Comparison of ENCODE assay signal across 8 mouse cellular contexts in genomic region chr9:120933886-120934758, GRCm38 (mm10). TPM values are rescaled to one million over a fixed set of nuclear protein-coding genes. Genes with fewer than 3 reads are reported as not detected.
DNase-seq lines count a peak whose midpoint lies in the region; ATAC-seq and TF ChIP-seq lines count a peak whose summit lies in the region.

No protein-coding gene starts in this region.

- peak overlapping the region; percentile 94 for H3K4me3 ChIP-seq in liver, postnatal 0 days (ENCODE audit: low read depth, low read length)

- WGBS in liver, postnatal 0 days (ENCODE audit: insufficient replicate concordance): under 1% methylated on average over 54 of the region's 57 CpGs

- peak overlapping the region; percentile 94 for H3K9ac ChIP-seq in liver, postnatal 0 days (replicated peaks)

- H3K27me3 ChIP-seq in liver, postnatal 0 days (ENCODE audit: insufficient read depth, low read length): no peaks in the 10 kb centered on the region

- H3K4me1 ChIP-seq in liver, postnatal 0 days (ENCODE audit: insufficient read depth): peaks cover 41% of the 10 kb centered on the region

- H3K4me2 ChIP-seq in liver, postnatal 0 days (ENCODE audit: low read depth, low read length): peak overlapping the region; percentile 90

- TF ChIP-seq CTCF in liver, postnatal 0 days (IDR thresholded peaks at IDR 0.05; ENCODE audit: low read depth): no peak

- H3K36me3 ChIP-seq in liver, postnatal 0 days (replicated peaks; ENCODE audit: insufficient read depth, low read length): peaks cover 5% of the 10 kb centered on the region; the same call in 1 of the 2 replicates

- no peaks in the 10 kb centered on the region for H3K9me3 ChIP-seq in liver, postnatal 0 days (ENCODE audit: low read length)

- no peak for TF ChIP-seq EP300 in liver, postnatal 0 days (IDR thresholded peaks at IDR 0.05; ENCODE audit: low read depth)

- DNase-seq in adrenal gland, adult (ENCODE audit: inconsistent age in 2 of 2, low spot score in 1 of 2): peak; percentile 60 to 81
- DNase-seq in embryo, embryonic 11.5 days (ENCODE audit: low read depth, low spot score): peak; percentile 46
- peak; percentile 34 to 37 for DNase-seq in heart, adult 9 months (ENCODE audit: low spot score in 2 of 2)
- DNase-seq in kidney, adult 9 months: peak; percentile 43
- DNase-seq in liver, postnatal 0 days: peak; percentile 52
- DNase-seq in retina, postnatal 1 day: peak; percentile 68

- peak overlapping the region; percentile 96 for H3K27ac ChIP-seq in liver, postnatal 0 days (ENCODE audit: low read depth)

- ATAC-seq in CD4-positive, CD25-positive, alpha-beta regulatory T cell, adult 4 months: peak; percentile 2
- ATAC-seq in liver, postnatal 0 days: peak; percentile 1; the same call in 1 of the 2 replicates
- no peak for ATAC-seq in monocyte, adult 5-6 weeks (replicated peaks; ENCODE audit: insufficient number of reproducible peaks, low FRiP score, low TSS enrichment, poor library complexity, severe bottlenecking)

RNA-seq across cellular contexts. Expression of gene Ctnnb1, which starts 5.1 kb away (rescaled TPM):
- 100 to 1,000 TPM in 1 of 2 experiments, 10 to 100 TPM in 1; 59.3 to 107 TPM for polyA plus RNA-seq in CD4-positive, CD25-positive, alpha-beta regulatory T cell, adult 4 months (2017; shearing (Covaris generic))
- polyA plus RNA-seq in liver, postnatal 0 days (2015; fragmentation: Nextera tagmentation; extraction: Ambion mirVana): 66.5 and 72.7 TPM in 2 replicates
- total RNA-seq in monocyte, adult 5-6 weeks (2017): 355 to 477 TPM (median 465 TPM) in 3 replicates
